Mouse (Mus musculus): ENCODE data around the gene Gm16181.

Gene Gm16181

DNA sequence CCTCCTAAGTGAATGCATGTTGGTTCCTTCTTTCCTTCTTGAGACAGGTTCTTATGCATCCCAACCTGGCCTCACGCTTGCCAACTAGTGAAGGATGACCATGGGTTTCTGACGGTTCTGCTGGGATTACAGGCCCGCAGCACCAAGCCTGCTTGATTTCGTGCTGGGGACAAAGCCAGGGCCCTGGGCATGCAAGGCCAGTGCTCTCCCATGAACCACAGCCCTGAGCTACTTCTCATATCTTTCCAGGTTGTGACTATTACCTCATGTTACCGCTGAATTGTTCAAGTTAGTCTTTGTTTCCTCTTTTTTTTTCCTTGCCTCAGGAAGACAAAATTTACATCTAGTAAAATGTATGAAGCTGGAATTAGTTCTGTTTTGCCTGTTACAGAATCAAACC lies 27.7 kb upstream of the Gm16181 start:
- Histone ChIP-seq H3K4me1 (replicated peaks; ENCODE audit: low read depth, low read length) (peaks cover 52% of the 10 kb centered on the region), H3K9me3 (ENCODE audit: low read length) (no peaks in the 10 kb centered on the region), H3K36me3 (ENCODE audit: insufficient read depth, low read length) (no peaks in the 10 kb centered on the region), H3K27me3 (ENCODE audit: insufficient read depth, low read length) (peaks cover 58% of the 10 kb centered on the region), H3K4me3 (replicated peaks; ENCODE audit: low read length) (no peak overlapping the region)
- no peak for TF ChIP-seq POU5F1 (IDR thresholded peaks at IDR 0.05; ENCODE audit: borderline replicate concordance, low read length)
- no peak for TF ChIP-seq CTCF (conservative IDR thresholded peaks at IDR 0.05; ENCODE audit: low read length)
- TF ChIP-seq NANOG (IDR thresholded peaks at IDR 0.05; ENCODE audit: borderline replicate concordance, low read length) = no peak

DNA sequence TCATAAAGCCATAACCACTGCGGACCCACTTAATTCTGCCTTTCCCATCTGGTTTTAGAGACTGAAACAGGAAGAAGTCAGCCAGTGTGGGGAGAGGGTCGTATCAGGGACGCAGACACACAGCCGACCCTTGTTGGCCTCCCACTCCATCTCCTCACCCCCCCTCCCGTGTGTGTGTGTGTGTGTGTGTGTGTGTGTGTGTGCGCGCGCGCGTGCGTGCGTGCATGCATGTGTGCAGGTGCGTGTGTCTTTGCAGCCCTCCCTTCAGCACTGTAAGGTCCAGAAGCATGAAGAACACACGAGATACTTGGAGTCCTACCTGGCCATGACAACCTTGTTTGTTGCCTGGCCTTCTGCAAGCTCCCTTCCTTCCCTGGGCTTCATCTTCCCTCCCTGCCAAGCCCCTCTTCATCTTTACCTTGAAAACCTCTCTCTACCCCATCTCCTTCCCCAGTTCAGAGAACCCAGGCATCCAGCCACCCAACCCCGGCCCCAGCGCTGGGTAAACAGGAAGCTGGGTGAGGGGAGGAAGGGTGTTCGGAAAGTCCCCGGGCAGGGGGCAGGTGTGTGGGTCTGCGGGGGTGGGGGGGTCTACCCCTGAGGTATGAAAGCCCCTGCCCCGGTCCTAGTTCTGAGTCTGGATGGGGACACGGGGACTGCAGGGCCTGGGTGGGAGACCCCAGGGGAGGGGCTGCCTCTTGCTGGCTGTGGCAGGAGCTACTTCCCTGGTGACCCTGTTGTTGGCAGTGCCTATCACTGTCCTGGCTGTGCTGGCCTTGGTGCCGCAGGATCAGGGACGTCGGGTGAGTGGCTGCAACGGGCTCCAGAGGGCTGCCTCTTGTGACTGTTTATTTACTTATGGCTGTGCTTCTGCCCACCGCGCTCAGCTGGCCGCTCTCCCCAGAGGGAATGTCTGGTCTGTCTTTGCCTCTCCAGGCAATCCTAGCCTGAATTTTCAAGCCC lies 26.5 kb upstream of the Gm16181 start, which contains the start of gene Ltb:
Ltb (plus strand) TSS at position 559 of the 963 bp plus-strand sequence.
- TF ChIP-seq POU5F1 (IDR thresholded peaks at IDR 0.05; ENCODE audit: borderline replicate concordance, low read length) = no peak
- TF ChIP-seq NANOG (IDR thresholded peaks at IDR 0.05; ENCODE audit: borderline replicate concordance, low read length) = no peak
- TF ChIP-seq CTCF (conservative IDR thresholded peaks at IDR 0.05; ENCODE audit: low read length) = no peak
- Histone ChIP-seq H3K4me1 (replicated peaks; ENCODE audit: low read depth, low read length) (peaks cover 45% of the 10 kb centered on the region), H3K36me3 (ENCODE audit: insufficient read depth, low read length) (no peaks in the 10 kb centered on the region), H3K27me3 (ENCODE audit: insufficient read depth, low read length) (peaks cover 70% of the 10 kb centered on the region), H3K9me3 (ENCODE audit: low read length) (0 out of 2 replicates have a peak, but pooled peaks cover 5% of the 10 kb centered on the region), H3K4me3 (replicated peaks; ENCODE audit: low read length) (peak within 1 kb of the TSS; percentile 73)

DNA sequence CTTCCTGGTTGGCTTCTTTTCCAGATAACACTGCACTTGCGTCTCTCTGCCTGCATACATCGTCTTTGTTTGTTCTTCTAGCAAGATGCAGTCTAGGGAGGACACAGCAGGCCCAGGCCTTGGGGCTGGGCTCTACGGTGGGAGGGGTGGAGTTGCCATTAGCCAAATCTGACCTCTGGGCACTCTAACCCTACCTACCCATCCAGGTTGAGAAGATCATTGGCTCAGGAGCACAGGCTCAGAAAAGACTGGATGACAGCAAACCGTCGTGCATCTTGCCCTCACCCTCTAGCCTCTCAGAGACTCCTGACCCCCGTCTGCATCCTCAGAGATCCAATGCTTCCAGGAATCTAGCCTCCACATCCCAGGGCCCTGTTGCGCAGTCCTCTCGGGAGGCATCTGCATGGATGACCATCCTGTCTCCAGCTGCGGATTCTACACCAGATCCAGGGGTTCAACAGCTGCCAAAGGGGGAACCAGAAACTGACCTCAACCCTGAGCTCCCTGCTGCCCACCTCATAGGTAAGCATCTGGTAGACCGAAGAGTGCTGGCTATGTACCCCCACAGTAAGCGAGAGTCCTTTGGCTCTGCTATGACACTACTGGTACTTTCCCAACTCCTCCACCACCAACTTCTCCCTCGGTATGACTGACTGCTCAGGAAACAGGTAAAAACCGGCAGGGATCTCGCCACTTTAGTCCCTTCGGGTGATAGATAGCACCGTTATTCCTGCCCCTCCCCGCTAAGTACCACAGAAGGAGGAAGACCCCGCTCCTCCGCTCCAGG lies 25.6 kb upstream of the Gm16181 start:
- Histone ChIP-seq H3K27me3 (ENCODE audit: insufficient read depth, low read length) (peaks cover 76% of the 10 kb centered on the region), H3K4me1 (replicated peaks; ENCODE audit: low read depth, low read length) (peaks cover 39% of the 10 kb centered on the region), H3K9me3 (ENCODE audit: low read length) (0 out of 2 replicates have a peak, but pooled peaks cover 5% of the 10 kb centered on the region), H3K36me3 (ENCODE audit: insufficient read depth, low read length) (no peaks in the 10 kb centered on the region), H3K4me3 (replicated peaks; ENCODE audit: low read length) (peak overlapping the region; percentile 73)
- no peak for TF ChIP-seq NANOG (IDR thresholded peaks at IDR 0.05; ENCODE audit: borderline replicate concordance, low read length)
- no peak for TF ChIP-seq CTCF (conservative IDR thresholded peaks at IDR 0.05; ENCODE audit: low read length)
- TF ChIP-seq POU5F1 (IDR thresholded peaks at IDR 0.05; ENCODE audit: borderline replicate concordance, low read length) = no peak

DNA sequence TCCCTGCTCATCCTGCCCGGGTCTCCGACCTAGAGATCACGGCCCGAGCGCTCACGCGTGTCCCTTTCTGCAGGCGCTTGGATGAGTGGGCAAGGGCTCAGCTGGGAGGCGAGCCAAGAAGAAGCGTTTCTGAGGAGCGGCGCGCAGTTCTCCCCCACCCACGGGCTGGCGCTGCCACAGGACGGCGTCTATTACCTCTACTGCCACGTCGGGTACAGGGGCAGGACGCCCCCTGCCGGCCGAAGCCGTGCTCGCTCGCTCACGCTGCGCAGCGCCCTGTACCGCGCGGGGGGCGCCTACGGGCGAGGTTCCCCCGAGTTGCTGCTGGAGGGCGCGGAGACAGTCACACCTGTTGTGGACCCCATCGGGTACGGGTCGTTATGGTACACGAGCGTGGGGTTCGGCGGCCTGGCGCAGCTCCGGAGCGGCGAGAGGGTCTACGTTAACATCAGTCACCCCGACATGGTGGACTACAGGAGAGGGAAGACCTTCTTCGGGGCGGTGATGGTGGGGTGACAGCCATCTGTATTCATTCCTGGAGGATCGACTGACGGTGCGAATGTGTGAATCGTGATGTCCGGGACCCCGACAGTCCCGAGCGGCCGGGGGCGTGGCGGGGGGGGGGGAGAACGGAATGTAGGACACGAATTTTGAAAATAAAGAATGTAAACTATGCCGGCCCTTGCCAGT lies 24.9 kb upstream of the Gm16181 start:
- Histone ChIP-seq H3K4me1 (replicated peaks; ENCODE audit: low read depth, low read length) (peaks cover 32% of the 10 kb centered on the region), H3K36me3 (ENCODE audit: insufficient read depth, low read length) (no peaks in the 10 kb centered on the region), H3K9me3 (ENCODE audit: low read length) (0 out of 2 replicates have a peak, but pooled peaks cover 5% of the 10 kb centered on the region), H3K27me3 (ENCODE audit: insufficient read depth, low read length) (peaks cover 80% of the 10 kb centered on the region), H3K4me3 (replicated peaks; ENCODE audit: low read length) (peak overlapping the region; percentile 73)
- TF ChIP-seq NANOG (IDR thresholded peaks at IDR 0.05; ENCODE audit: borderline replicate concordance, low read length) = no peak
- TF ChIP-seq CTCF (conservative IDR thresholded peaks at IDR 0.05; ENCODE audit: low read length) = peak; percentile 2; the same call in 1 of the 2 replicates
- TF ChIP-seq POU5F1 (IDR thresholded peaks at IDR 0.05; ENCODE audit: borderline replicate concordance, low read length) = no peak

DNA sequence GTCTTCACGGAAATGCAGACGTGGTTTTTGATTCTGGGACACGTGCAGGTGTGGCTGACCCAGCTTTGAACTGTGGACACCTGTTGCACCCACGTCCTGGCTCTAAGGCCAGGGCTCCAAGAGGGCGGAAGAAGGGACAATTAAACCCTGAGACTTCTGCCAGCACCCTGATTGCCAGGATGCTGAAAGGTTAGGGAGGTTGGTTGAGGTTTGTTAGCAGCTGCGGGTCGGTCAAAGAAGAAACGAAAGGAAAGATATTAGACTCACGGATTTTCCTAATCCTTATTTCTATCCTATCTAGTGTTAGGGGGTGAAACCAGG lies 24.4 kb upstream of the Gm16181 start:
- peaks cover 85% of the 10 kb centered on the region for H3K27me3 ChIP-seq (ENCODE audit: insufficient read depth, low read length)
- no peaks in the 10 kb centered on the region for H3K36me3 ChIP-seq (ENCODE audit: insufficient read depth, low read length)
- TF ChIP-seq POU5F1 (IDR thresholded peaks at IDR 0.05; ENCODE audit: borderline replicate concordance, low read length) (no peak), CTCF (conservative IDR thresholded peaks at IDR 0.05; ENCODE audit: low read length) (no peak), NANOG (IDR thresholded peaks at IDR 0.05; ENCODE audit: borderline replicate concordance, low read length) (no peak)

DNA sequence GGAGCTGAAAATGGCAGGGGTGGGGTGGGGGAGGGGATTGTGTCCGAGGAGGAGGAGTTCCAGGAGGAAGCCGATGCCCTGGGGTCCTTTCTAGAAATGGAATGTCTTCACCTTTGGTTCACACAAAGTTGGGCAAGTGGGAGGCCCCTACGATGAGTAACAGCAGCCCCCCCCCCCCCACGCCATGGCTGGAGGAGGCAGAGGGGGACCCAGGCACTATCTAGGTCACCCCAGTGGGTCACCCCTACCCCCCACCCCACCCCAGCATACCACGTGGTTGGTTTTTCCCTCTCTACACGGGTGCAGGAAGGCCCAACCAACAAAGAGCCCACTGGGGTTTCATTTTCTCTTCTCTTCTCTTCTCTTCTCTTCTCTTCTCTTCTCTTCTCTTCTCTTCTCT lies 23.5 kb upstream of the Gm16181 start:
- Histone ChIP-seq H3K4me1 (replicated peaks; ENCODE audit: low read depth, low read length) (peaks cover 38% of the 10 kb centered on the region), H3K4me3 (replicated peaks; ENCODE audit: low read length) (no peak overlapping the region), H3K27me3 (ENCODE audit: insufficient read depth, low read length) (peaks cover 94% of the 10 kb centered on the region), H3K36me3 (ENCODE audit: insufficient read depth, low read length) (no peaks in the 10 kb centered on the region), H3K9me3 (ENCODE audit: low read length) (0 out of 2 replicates have a peak, but pooled peaks cover 5% of the 10 kb centered on the region)
- TF ChIP-seq CTCF (conservative IDR thresholded peaks at IDR 0.05; ENCODE audit: low read length) = no peak
- no peak for TF ChIP-seq NANOG (IDR thresholded peaks at IDR 0.05; ENCODE audit: borderline replicate concordance, low read length)
- no peak for TF ChIP-seq POU5F1 (IDR thresholded peaks at IDR 0.05; ENCODE audit: borderline replicate concordance, low read length)

More for the DNA sequence above, 24.4 kb upstream of the Gm16181 start:
- H3K9me3 ChIP-seq (ENCODE audit: low read length) = 0 out of 2 replicates have a peak, but pooled peaks cover 5% of the 10 kb centered on the region
- H3K4me1 ChIP-seq (replicated peaks; ENCODE audit: low read depth, low read length) = peaks cover 32% of the 10 kb centered on the region
- peak overlapping the region; percentile 73 for H3K4me3 ChIP-seq (replicated peaks; ENCODE audit: low read length)

DNA sequence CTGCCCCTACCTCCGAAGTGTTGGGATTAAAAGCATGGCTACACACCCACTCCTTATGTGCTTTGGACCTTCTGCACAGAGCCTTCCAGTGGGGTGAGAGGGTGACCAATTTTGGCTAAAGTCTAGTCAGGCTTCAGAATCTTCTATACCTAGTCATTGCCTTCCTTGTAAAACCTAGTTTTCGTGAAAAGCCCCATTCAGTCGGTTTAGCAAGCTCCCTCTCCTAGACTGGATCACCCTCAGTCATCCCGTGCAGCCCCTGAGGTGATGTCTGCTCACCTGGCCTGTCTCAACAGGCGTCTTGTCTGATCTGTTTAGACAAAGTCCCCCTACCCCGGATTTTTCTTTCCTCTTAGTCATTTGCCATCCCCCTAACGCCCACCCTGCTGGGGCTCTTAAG lies 22.6 kb upstream of the Gm16181 start:
- Histone ChIP-seq H3K36me3 (ENCODE audit: insufficient read depth, low read length) (no peaks in the 10 kb centered on the region), H3K4me3 (replicated peaks; ENCODE audit: low read length) (no peak overlapping the region), H3K27me3 (ENCODE audit: insufficient read depth, low read length) (peaks cover 98% of the 10 kb centered on the region), H3K4me1 (replicated peaks; ENCODE audit: low read depth, low read length) (peaks cover 38% of the 10 kb centered on the region), H3K9me3 (ENCODE audit: low read length) (0 out of 2 replicates have a peak, but pooled peaks cover 5% of the 10 kb centered on the region)
- TF ChIP-seq POU5F1 (IDR thresholded peaks at IDR 0.05; ENCODE audit: borderline replicate concordance, low read length) (no peak), CTCF (conservative IDR thresholded peaks at IDR 0.05; ENCODE audit: low read length) (no peak), NANOG (IDR thresholded peaks at IDR 0.05; ENCODE audit: borderline replicate concordance, low read length) (no peak)

Measured in E14TG2a.4 (cell line).